Mouse (Mus musculus) kidney, adult 2 months (tissue): Measurements from ENCODE around the gene Hnrnpl.
A peak's percentile ranks its signal among the peaks of the same experiment; 100 is the strongest.

Source experiments
- CTCF ChIP-seq: fragments of 200-500 bp; conservative IDR thresholded peaks from 2 replicates; pipeline ENCODE4 v1.5.1; 2011; ENCODE audit warnings: low read depth, mild to moderate bottlenecking, control low read depth, low read length, moderate library complexity, mixed read lengths; ENCODE audit not compliant: insufficient read depth, insufficient read length
- POLR2A ChIP-seq: fragments of 200-500 bp; IDR thresholded peaks from one replicate; pipeline ENCODE4 v1.6.1; 2011; ENCODE audit warnings: low read depth, low read length, control low read depth

DNA sequence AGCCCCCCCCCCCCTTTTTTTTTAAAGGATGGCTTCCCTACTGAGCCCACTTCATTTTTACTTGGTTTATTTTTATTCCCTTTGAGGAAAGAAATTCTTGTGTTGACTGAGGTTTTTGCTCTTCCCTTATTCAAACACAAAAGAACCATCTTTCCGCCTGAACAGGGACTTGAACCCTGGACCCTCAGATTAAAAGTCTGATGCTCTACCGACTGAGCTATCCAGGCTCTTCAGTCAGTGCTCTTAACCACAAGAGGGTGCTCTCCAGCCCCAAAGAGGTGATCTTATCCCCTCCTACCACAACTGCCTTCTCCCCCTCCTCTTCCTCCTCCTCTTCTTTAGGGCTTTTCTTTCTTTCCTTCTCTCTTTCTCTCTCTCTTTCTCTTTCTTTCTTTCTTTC is 14.5 kb upstream of the Hnrnpl start:
- no peak for TF ChIP-seq POLR2A
- peak; percentile 59 for TF ChIP-seq CTCF
